Mouse (Mus musculus) lung, embryonic 14.5 days (tissue): ENCODE data around the gene Klhl25. TPM values are rescaled to one million over a fixed set of nuclear protein-coding genes. Genes with fewer than 3 reads are reported as not detected.
"Not testable (repeated sequence)": the region's sequence is repeated elsewhere in the genome, so short reads cannot be mapped to it uniquely, and the experiment has no call there.

Experiments
- ATAC-seq: fragments of 200-750 bp; cut with Nextera tagmentation; 2 replicates; pipeline ENCODE4 v1.8.0; 2017; ENCODE audit warnings: mild to moderate bottlenecking, moderate TSS enrichment, moderate library complexity; ENCODE audit not compliant: insufficient read depth
- DNase-seq: peaks from one replicate; pipeline ENCODE4 v3.0.0-alpha.2; 2015
- H3K27ac ChIP-seq: fragments of 300-500 bp; sonication (generic); 2 replicates; pipeline ENCODE4 v1.5.1; 2014; ENCODE audit warnings: low read depth, mild to moderate bottlenecking, moderate library complexity
- H3K27me3 ChIP-seq: fragments of 300-500 bp; sonication (generic); 2 replicates; pipeline ENCODE4 v1.6.1; 2014; ENCODE audit warnings: low read length, control low read depth; ENCODE audit not compliant: insufficient read depth
- H3K36me3 ChIP-seq: fragments of 300-500 bp; sonication (generic); 2 replicates; pipeline ENCODE4 v1.6.1; 2014; ENCODE audit warnings: control low read depth; ENCODE audit not compliant: insufficient read depth
- H3K4me1 ChIP-seq: fragments of 300-500 bp; sonication (generic); 2 replicates; pipeline ENCODE4 v1.6.1; 2014; ENCODE audit warnings: antibody characterized with exemption, control low read depth; ENCODE audit not compliant: insufficient read depth
- H3K4me2 ChIP-seq: fragments of 300-500 bp; sonication (generic); 2 replicates; pipeline ENCODE4 v1.6.1; 2014; ENCODE audit warnings: mild to moderate bottlenecking
- H3K4me3 ChIP-seq: fragments of 300-500 bp; sonication (generic); 2 replicates; pipeline ENCODE4 v1.5.1; 2014; ENCODE audit warnings: low read depth, low read length
- H3K9ac ChIP-seq: fragments of 300-500 bp; sonication (generic); 2 replicates; pipeline ENCODE4 v1.6.1; 2014
- H3K9me3 ChIP-seq: fragments of 300-500 bp; sonication (generic); 2 replicates; pipeline ENCODE4 v1.6.1; 2016; ENCODE audit warnings: low read depth, low read length, control low read depth
- CTCF ChIP-seq: IDR thresholded peaks from 2 replicates; pipeline ENCODE4 v1.5.1; 2016; ENCODE audit warnings: antibody characterized with exemption, low read depth
- WGBS: fragments of 180-500 bp; shearing (Covaris S2); extraction: QIAGEN DNeasy Blood & Tissue Kit; methylation state at CpG from one replicate; pipeline ENCODE4 v1.1.7; 2014; 5-methylcytosine and 5-hydroxymethylcytosine counted together
- polyA plus RNA-seq: library from polyadenylated mRNA; unstranded; fragments of >200 nt; fragmentation: Nextera tagmentation; extraction: Ambion mirVana; gene quantifications from 2 replicates; pipeline ENCODE4 v1.2.1, GENCODE M21; 2014

Klhl25 gene
- polyA plus RNA-seq, 1 experiment from 2014 or later = 18.6 TPM

DNA sequence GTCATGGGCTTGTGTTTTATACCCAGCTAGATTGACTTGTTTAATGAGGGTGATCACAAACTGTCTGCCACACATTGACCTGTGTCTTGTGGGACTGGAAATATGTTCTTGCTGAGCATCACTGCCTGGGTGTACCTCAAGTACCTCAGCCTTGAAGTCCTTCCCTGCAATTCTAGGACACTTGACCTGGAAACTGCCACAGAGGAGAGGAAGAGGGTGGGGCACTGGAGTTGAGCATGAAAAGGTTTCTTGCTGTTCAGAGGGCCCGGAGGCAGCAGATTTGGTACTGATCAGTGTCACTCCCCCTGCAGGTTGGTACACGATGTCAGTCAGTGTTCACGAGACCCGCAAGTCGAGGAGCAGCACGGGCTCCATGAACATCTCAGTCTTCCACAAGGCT is 16.9 kb downstream of the Klhl25 start:
- DNase-seq (no peak), ATAC-seq (no peak)
- Histone ChIP-seq H3K4me2 (no peak overlapping the region), H3K27me3 (no peaks in the 10 kb centered on the region), H3K4me1 (no peaks in the 10 kb centered on the region), H3K4me3 (no peak overlapping the region), H3K9me3 (no peaks in the 10 kb centered on the region), H3K36me3 (peaks cover 50% of the 10 kb centered on the region), H3K27ac (no peak overlapping the region), H3K9ac (no peak overlapping the region)
- TF ChIP-seq CTCF = no peak
- WGBS = 90% methylated on average over 6 of the region's 6 CpGs

DNA sequence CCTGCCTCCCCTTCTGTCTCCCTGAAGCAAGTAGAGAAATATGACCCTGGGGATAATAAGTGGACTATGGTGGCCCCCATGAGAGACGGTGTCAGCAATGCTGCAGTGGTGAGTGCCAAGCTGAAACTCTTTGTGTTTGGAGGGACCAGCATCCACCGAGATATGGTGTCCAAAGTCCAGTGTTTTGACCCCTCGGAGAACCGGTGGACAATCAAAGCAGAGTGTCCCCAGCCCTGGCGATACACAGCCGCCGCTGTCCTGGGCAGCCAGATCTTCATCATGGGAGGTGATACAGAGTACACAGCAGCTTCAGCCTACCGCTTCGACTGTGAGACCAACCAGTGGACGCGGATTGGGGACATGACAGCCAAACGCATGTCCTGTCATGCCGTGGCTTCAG is 18.4 kb downstream of the Klhl25 start:
- no peaks in the 10 kb centered on the region for H3K27me3 ChIP-seq
- H3K4me2 ChIP-seq = no peak overlapping the region
- H3K9me3 ChIP-seq = no peaks in the 10 kb centered on the region
- no peak overlapping the region for H3K27ac ChIP-seq
- ATAC-seq (no peak), DNase-seq (no peak)
- no peaks in the 10 kb centered on the region for H3K4me1 ChIP-seq
- 92% methylated on average over 13 of the region's 13 CpGs for WGBS
- H3K9ac ChIP-seq = no peak overlapping the region
- TF ChIP-seq CTCF = no peak
- peaks cover 65% of the 10 kb centered on the region for H3K36me3 ChIP-seq
- H3K4me3 ChIP-seq = no peak overlapping the region

DNA sequence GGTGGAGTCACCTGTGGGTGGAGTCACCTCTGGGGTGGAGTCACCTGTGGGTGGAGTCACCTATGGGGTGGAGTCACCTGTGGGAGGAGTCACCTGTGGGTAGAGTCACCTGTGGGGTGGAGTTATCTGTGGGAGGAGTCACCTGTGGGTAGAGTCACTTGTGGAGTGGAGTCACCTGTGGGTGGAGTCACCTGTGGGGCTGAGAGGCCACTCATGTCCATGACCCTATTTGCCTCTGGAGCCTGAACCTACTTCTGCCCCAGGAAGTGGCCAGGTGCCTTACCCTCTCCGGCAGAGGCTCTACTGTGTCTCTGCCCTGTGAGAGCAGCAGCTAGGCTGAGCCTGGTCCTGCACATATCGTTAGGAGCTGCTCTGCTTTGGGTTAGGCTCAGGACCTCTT is 20.6 kb downstream of the Klhl25 start:
- peaks cover 80% of the 10 kb centered on the region for H3K36me3 ChIP-seq
- no peak overlapping the region for H3K4me2 ChIP-seq
- no peaks in the 10 kb centered on the region for H3K4me1 ChIP-seq
- H3K27me3 ChIP-seq = no peaks in the 10 kb centered on the region
- H3K9ac ChIP-seq = no peak overlapping the region
- no peak for TF ChIP-seq CTCF
- ATAC-seq (no peak), DNase-seq (no peak)
- WGBS = 72% methylated on average over 2 of the region's 2 CpGs
- no peak overlapping the region for H3K4me3 ChIP-seq
- H3K27ac ChIP-seq = no peak overlapping the region
- no peaks in the 10 kb centered on the region for H3K9me3 ChIP-seq

DNA sequence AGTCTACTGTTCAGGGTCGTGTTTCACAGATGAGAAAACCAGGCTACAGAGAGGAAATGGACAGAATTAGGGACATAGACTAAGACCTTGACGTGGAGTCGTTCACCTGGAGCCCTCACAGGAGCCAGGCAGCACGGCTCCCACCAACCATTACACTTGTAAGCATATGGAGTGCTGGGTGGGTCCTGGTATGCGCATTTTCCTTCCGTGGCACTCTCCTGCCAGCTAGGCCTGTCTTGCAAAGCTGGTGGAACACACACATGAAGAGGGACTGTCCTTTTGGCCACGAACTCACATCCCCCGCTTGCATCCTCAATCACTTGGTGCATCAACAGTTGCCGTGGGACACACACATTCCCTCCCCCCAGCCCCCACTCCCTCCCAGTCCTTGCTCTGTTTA is 22.4 kb downstream of the Klhl25 start:
- Histone ChIP-seq H3K27ac (no peak overlapping the region), H3K9ac (no peak overlapping the region), H3K4me3 (no peak overlapping the region), H3K9me3 (no peaks in the 10 kb centered on the region), H3K4me2 (no peak overlapping the region), H3K27me3 (no peaks in the 10 kb centered on the region), H3K4me1 (no peaks in the 10 kb centered on the region), H3K36me3 (peaks cover 80% of the 10 kb centered on the region)
- DNase-seq = no peak
- TF ChIP-seq CTCF = no peak
- ATAC-seq = no peak
- 64% methylated on average over 9 of the region's 9 CpGs for WGBS

DNA sequence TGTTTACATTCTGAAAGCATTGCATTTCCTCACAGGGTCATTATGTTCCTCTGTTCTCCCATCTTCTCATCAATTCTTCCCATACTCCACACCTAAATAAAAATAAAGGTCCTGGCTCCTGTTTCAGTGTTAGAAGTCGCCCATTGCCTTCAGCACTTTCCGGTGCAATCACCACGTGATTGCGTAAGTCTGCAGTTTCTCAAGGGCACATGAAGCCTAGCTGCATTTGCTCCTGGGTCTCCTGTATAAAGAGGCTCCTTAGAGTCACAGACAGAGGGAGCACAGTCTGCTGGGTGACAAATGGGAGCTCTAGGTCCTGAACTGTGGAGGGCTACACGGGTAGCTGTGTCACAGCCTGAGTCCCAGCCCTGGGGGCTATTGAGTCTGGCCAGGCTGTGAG is 24.1 kb downstream of the Klhl25 start:
- Histone ChIP-seq H3K27me3 (no peaks in the 10 kb centered on the region), H3K9ac (no peak overlapping the region), H3K4me1 (no peaks in the 10 kb centered on the region), H3K9me3 (no peaks in the 10 kb centered on the region), H3K27ac (no peak overlapping the region), H3K36me3 (peaks cover 63% of the 10 kb centered on the region), H3K4me3 (no peak overlapping the region), H3K4me2 (no peak overlapping the region)
- 64% methylated on average over 5 of the region's 5 CpGs for WGBS
- TF ChIP-seq CTCF = no peak
- ATAC-seq (no peak), DNase-seq (no peak)

DNA sequence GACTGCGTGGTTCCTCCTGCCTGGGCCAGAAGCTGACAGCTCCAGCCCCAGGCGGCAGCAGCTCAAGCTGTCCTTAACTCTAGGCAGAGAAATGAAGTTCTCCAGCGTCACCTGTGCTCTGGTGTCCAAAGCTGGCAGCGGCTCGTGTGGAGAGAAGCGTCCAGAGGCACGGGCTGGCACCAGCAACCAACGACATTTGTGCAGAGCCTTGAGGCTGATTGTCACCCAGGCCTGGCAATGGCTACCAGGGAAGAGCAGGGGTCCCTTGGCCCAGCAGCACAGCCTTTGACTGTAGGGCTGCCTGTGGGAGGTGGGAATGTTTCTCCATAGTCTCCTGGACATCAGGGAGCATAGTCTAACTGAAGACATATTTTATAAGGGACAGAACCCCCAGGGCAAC is 24.6 kb downstream of the Klhl25 start:
- Histone ChIP-seq H3K36me3 (peaks cover 59% of the 10 kb centered on the region), H3K9ac (no peak overlapping the region), H3K9me3 (no peaks in the 10 kb centered on the region), H3K27ac (no peak overlapping the region), H3K4me1 (no peaks in the 10 kb centered on the region), H3K4me3 (no peak overlapping the region), H3K4me2 (no peak overlapping the region), H3K27me3 (no peaks in the 10 kb centered on the region)
- WGBS = 87% methylated on average over 8 of the region's 8 CpGs
- no peak for TF ChIP-seq CTCF
- ATAC-seq (no peak), DNase-seq (no peak)

DNA sequence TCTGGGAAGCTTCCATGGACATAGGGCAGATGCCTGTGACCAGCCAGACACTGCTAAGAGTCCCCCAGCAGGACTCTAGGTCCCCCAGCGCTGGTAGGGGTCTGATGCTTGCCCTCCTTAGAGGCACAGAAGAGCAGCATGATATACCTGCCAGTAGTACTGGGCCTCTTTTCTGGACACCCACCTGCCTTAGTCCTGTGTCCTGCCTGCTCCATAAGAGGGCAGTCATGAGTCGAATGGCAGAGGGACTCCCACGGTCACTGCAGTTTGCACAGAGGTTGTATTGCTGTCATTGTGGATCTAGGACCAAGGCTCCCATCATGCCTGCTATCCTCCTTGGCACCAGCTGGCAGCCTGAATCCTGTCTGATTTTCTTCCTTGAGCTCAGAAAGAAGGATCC is 25.1 kb downstream of the Klhl25 start:
- TF ChIP-seq CTCF = peak; percentile 23; the same call in 1 of the 2 replicates
- ATAC-seq (no peak), DNase-seq (no peak)
- H3K9me3 ChIP-seq = no peaks in the 10 kb centered on the region
- no peaks in the 10 kb centered on the region for H3K4me1 ChIP-seq
- H3K4me3 ChIP-seq = no peak overlapping the region
- no peak overlapping the region for H3K9ac ChIP-seq
- H3K4me2 ChIP-seq = no peak overlapping the region
- 74% methylated on average over 3 of the region's 3 CpGs for WGBS
- H3K27me3 ChIP-seq = no peaks in the 10 kb centered on the region
- H3K27ac ChIP-seq = no peak overlapping the region
- peaks cover 56% of the 10 kb centered on the region for H3K36me3 ChIP-seq

DNA sequence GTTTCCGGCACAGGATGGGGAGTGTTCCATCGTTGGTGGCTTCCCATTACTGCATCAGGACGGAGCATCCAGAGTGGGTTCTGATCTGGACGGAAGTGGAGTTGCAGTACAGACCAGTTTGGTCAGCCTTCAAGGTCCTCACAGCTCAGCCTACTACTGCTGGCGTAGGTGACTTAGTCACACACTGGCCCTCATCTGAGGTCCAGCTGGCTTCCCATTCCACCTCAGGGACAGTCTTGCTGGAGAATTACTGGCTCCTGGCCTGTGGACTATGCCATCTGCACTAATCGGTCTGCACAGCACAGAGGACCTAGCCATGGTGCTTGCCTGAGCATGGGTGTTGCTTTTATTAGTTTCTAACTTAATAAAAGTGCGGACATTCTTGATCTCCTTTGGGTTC is 25.6 kb downstream of the Klhl25 start:
- WGBS = 93% methylated on average over 7 of the region's 7 CpGs
- H3K4me1 ChIP-seq = no peaks in the 10 kb centered on the region
- ATAC-seq (no peak), DNase-seq (no peak)
- H3K27me3 ChIP-seq = no peaks in the 10 kb centered on the region
- H3K36me3 ChIP-seq = peaks cover 51% of the 10 kb centered on the region
- H3K27ac ChIP-seq = no peak overlapping the region
- no peak overlapping the region for H3K4me3 ChIP-seq
- no peak overlapping the region for H3K4me2 ChIP-seq
- no peak overlapping the region for H3K9ac ChIP-seq
- TF ChIP-seq CTCF = no peak
- no peaks in the 10 kb centered on the region for H3K9me3 ChIP-seq

DNA sequence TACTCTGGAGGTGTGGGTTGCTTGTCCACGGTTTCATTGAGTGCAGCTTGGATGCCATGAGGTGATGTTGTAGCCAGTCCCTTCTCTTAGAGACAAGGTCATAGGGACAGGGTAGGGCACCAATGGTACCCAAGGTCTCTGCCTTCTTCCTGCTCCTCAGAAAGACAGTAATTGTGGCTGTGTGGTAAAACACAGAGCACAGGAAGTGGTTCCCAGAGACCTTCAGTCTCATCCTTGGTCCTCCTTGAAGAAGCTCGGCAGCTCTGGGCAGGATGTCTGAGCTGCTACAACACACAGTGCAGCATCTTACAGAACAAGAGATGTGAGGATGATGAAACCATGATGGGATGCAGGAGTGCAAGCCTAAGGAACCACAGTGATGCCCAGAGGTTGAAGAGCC is 31.3 kb downstream of the Klhl25 start:
- not testable (repeated sequence) for ATAC-seq, H3K4me1 ChIP-seq, H3K4me2 ChIP-seq, H3K9ac ChIP-seq, DNase-seq, H3K4me3 ChIP-seq, H3K27me3 ChIP-seq, H3K36me3 ChIP-seq, H3K27ac ChIP-seq, H3K9me3 ChIP-seq
- 82% methylated on average over 2 of the region's 2 CpGs for WGBS
